Mouse (Mus musculus) heart, embryonic 16.5 days (tissue): ENCODE measurements around the gene Ivns1abp. TPM values are rescaled to one million over a fixed set of nuclear protein-coding genes. Genes with fewer than 3 reads are reported as not detected.

ENCODE experiments used
- ATAC-seq: fragments of 200-750 bp; cut with Nextera tagmentation; replicated peaks from 2 replicates; pipeline ENCODE4 v1.8.0; 2017; ENCODE audit warnings: moderate number of reproducible peaks; ENCODE audit not compliant: insufficient read depth, low FRiP score; ENCODE audit errors: extremely low read depth
- H3K27ac ChIP-seq: fragments of 300-500 bp; sonication (generic); 2 replicates; pipeline ENCODE4 v1.5.1; 2014; ENCODE audit warnings: mild to moderate bottlenecking, low read length, control low read depth, moderate library complexity
- H3K27me3 ChIP-seq: fragments of 300-500 bp; sonication (generic); 2 replicates; pipeline ENCODE4 v1.6.1; 2014; ENCODE audit warnings: low read length, mixed read lengths; ENCODE audit not compliant: control insufficient read depth, insufficient read depth
- H3K36me3 ChIP-seq: fragments of 300-500 bp; sonication (generic); 2 replicates; pipeline ENCODE4 v1.6.1; 2014; ENCODE audit not compliant: control insufficient read depth, insufficient read depth
- H3K4me1 ChIP-seq: fragments of 300-500 bp; sonication (generic); 2 replicates; pipeline ENCODE4 v1.6.1; 2014; ENCODE audit warnings: low read length, mixed read lengths; ENCODE audit not compliant: control insufficient read depth, insufficient read depth
- H3K4me2 ChIP-seq: fragments of 300-500 bp; sonication (generic); 2 replicates; pipeline ENCODE4 v1.6.1; 2014; ENCODE audit warnings: low read depth, mild to moderate bottlenecking, control low read depth, low read length
- H3K4me3 ChIP-seq: fragments of 300-500 bp; sonication (generic); 2 replicates; pipeline ENCODE4 v1.5.1; 2014; ENCODE audit warnings: mild to moderate bottlenecking, control low read depth, low read length
- H3K9ac ChIP-seq: fragments of 300-500 bp; sonication (generic); 2 replicates; pipeline ENCODE4 v1.6.1; 2014; ENCODE audit warnings: low read length, control low read depth
- H3K9me3 ChIP-seq: fragments of 300-500 bp; sonication (generic); replicated peaks from 2 replicates; pipeline ENCODE4 v1.6.1; 2016; ENCODE audit warnings: low read length; ENCODE audit not compliant: control insufficient read depth
- WGBS: fragments of 180-500 bp; shearing (Covaris S2); extraction: QIAGEN DNeasy Blood & Tissue Kit; methylation state at CpG from one replicate; pipeline ENCODE4 v1.1.7; 2014; 5-methylcytosine and 5-hydroxymethylcytosine counted together
- polyA plus RNA-seq: library from polyadenylated mRNA; unstranded; fragments of >200 nt; fragmentation: Nextera tagmentation; extraction: Ambion mirVana; gene quantifications from 2 replicates; pipeline ENCODE4 v1.2.1, GENCODE M21; 2015

The Ivns1abp gene
- polyA plus RNA-seq, 1 experiment from 2014 or later, result 367 TPM

- ATAC-seq, result no peak
- Histone ChIP-seq H3K27ac (no peak overlapping the region), H3K27me3 (no peaks in the 10 kb centered on the region), H3K4me2 (no peak overlapping the region), H3K4me1 (peaks cover 2% of the 10 kb centered on the region; the same call in 1 of the 2 replicates), H3K9ac (no peak overlapping the region), H3K9me3 (no peaks in the 10 kb centered on the region), H3K36me3 (peaks cover 40% of the 10 kb centered on the region), H3K4me3 (no peak overlapping the region)
- WGBS, result 97% methylated on average over 3 of the region's 3 CpGs
Observed at GRCm38 (mm10) chr1:151368444-151368843, 24.2 kb downstream of the Ivns1abp start.

GRCm38 (mm10) chr1:151370573-151370972 lies 26.3 kb downstream of the Ivns1abp start:
- Histone ChIP-seq H3K9ac (no peak overlapping the region), H3K36me3 (peaks cover 24% of the 10 kb centered on the region), H3K9me3 (no peaks in the 10 kb centered on the region), H3K27me3 (no peaks in the 10 kb centered on the region), H3K4me2 (no peak overlapping the region), H3K27ac (no peak overlapping the region), H3K4me1 (peaks cover 2% of the 10 kb centered on the region; the same call in 1 of the 2 replicates), H3K4me3 (no peak overlapping the region)
- 73% methylated on average over 3 of the region's 3 CpGs for WGBS
- no peak for ATAC-seq

- Histone ChIP-seq H3K9me3 (no peaks in the 10 kb centered on the region), H3K4me1 (peaks cover 2% of the 10 kb centered on the region; the same call in 1 of the 2 replicates), H3K36me3 (peaks cover 18% of the 10 kb centered on the region), H3K9ac (peak overlapping the region; percentile 46; the same call in 1 of the 2 replicates), H3K27ac (peak overlapping the region; percentile 80), H3K4me3 (no peak overlapping the region), H3K4me2 (no peak overlapping the region), H3K27me3 (no peaks in the 10 kb centered on the region)
- WGBS, result 33% methylated on average over 5 of the region's 5 CpGs
- peak; percentile 82 for ATAC-seq
Observed at GRCm38 (mm10) chr1:151371543-151371942, 27.3 kb downstream of the Ivns1abp start.

GRCm38 (mm10) chr1:151372823-151373222 lies 28.5 kb downstream of the Ivns1abp start:
- peaks cover 17% of the 10 kb centered on the region for H3K36me3 ChIP-seq
- no peak overlapping the region for H3K9ac ChIP-seq
- no peak overlapping the region for H3K27ac ChIP-seq
- WGBS, result 91% methylated on average over 1 of the region's 1 CpGs
- H3K4me2 ChIP-seq, result no peak overlapping the region
- ATAC-seq, result no peak
- H3K4me1 ChIP-seq, result peaks cover 2% of the 10 kb centered on the region; the same call in 1 of the 2 replicates
- H3K27me3 ChIP-seq, result no peaks in the 10 kb centered on the region
- no peaks in the 10 kb centered on the region for H3K9me3 ChIP-seq
- H3K4me3 ChIP-seq, result no peak overlapping the region

GRCm38 (mm10) chr1:151377353-151377752 lies 33.1 kb downstream of the Ivns1abp start:
- peaks cover 10% of the 10 kb centered on the region; the same call in 1 of the 2 replicates for H3K36me3 ChIP-seq
- H3K9ac ChIP-seq, result no peak overlapping the region
- no peaks in the 10 kb centered on the region for H3K27me3 ChIP-seq
- H3K4me1 ChIP-seq, result no peaks in the 10 kb centered on the region
- ATAC-seq, result no peak
- no peak overlapping the region for H3K4me3 ChIP-seq
- H3K27ac ChIP-seq, result no peak overlapping the region
- H3K9me3 ChIP-seq, result no peaks in the 10 kb centered on the region
- no peak overlapping the region for H3K4me2 ChIP-seq
- 91% methylated on average over 3 of the region's 3 CpGs for WGBS

GRCm38 (mm10) chr1:151390029-151390428 lies 45.8 kb downstream of the Ivns1abp start:
- 96% methylated on average over 1 of the region's 1 CpGs for WGBS
- no peak overlapping the region for H3K4me3 ChIP-seq

GRCm38 (mm10) chr1:151409827-151410226 lies 65.5 kb downstream of the Ivns1abp start:
- no peak overlapping the region for H3K27ac ChIP-seq
- H3K4me3 ChIP-seq, result no peak overlapping the region
- ATAC-seq, result no peak
- peaks cover 7% of the 10 kb centered on the region; the same call in 1 of the 2 replicates for H3K36me3 ChIP-seq
- H3K27me3 ChIP-seq, result no peaks in the 10 kb centered on the region
- WGBS, result 85% methylated on average over 3 of the region's 3 CpGs
- no peak overlapping the region for H3K9ac ChIP-seq
- H3K9me3 ChIP-seq, result no peaks in the 10 kb centered on the region
- no peak overlapping the region for H3K4me2 ChIP-seq
- no peaks in the 10 kb centered on the region for H3K4me1 ChIP-seq

More at GRCm38 (mm10) chr1:151390029-151390428, 45.8 kb downstream of the Ivns1abp start:
- H3K27me3 ChIP-seq, result no peaks in the 10 kb centered on the region
- ATAC-seq, result no peak
- H3K27ac ChIP-seq, result no peak overlapping the region
- H3K9ac ChIP-seq, result no peak overlapping the region
- no peak overlapping the region for H3K4me2 ChIP-seq
- H3K4me1 ChIP-seq, result no peaks in the 10 kb centered on the region
- H3K9me3 ChIP-seq, result no peaks in the 10 kb centered on the region
- peaks cover 11% of the 10 kb centered on the region for H3K36me3 ChIP-seq

Other genes starting within 250 kb of the Ivns1abp start
- 0.14 and 0.28 TPM in 2 replicates for gene Gm47985, start 161.9 kb upstream of the Ivns1abp start, polyA plus RNA-seq
- not detected in 2 replicates for gene Gm8947, start 152.1 kb upstream of the Ivns1abp start, polyA plus RNA-seq
- not detected in 2 replicates for gene Gm47995, start 146.0 kb upstream of the Ivns1abp start, polyA plus RNA-seq
- not detected in 2 replicates for gene 3110040M04Rik, start 140.4 kb upstream of the Ivns1abp start, polyA plus RNA-seq
- gene Gm47996, start 134.3 kb upstream of the Ivns1abp start, polyA plus RNA-seq, result not detected in 2 replicates
- gene Swt1, start 84.0 kb downstream of the Ivns1abp start, polyA plus RNA-seq, result 13.4 and 14.6 TPM in 2 replicates
- gene Trmt1l, start 84.1 kb downstream of the Ivns1abp start, polyA plus RNA-seq, result 41.2 and 45.6 TPM in 2 replicates
- gene Rnf2, start 156.5 kb downstream of the Ivns1abp start, polyA plus RNA-seq, result 57.6 and 64.7 TPM in 2 replicates
- gene Fam129a, start 226.7 kb downstream of the Ivns1abp start, polyA plus RNA-seq, result 11.9 and 13.7 TPM in 2 replicates